Mouse (Mus musculus) neural tube, embryonic 13.5 days (tissue): Measurements from ENCODE around the gene Sox30. TPM values are rescaled to one million over a fixed set of nuclear protein-coding genes. Genes with fewer than 3 reads are reported as not detected.

Experiments used
- ATAC-seq: fragments of 200-750 bp; cut with Nextera tagmentation; 2 replicates; pipeline ENCODE4 v1.8.0; 2017; ENCODE audit warnings: low read depth, mild to moderate bottlenecking, moderate TSS enrichment, moderate library complexity
- H3K27ac ChIP-seq: fragments of 300-500 bp; sonication (generic); replicated peaks from 2 replicates; pipeline ENCODE4 v1.5.1; 2015; ENCODE audit warnings: moderate library complexity, mild to moderate bottlenecking, inconsistent platforms
- H3K27me3 ChIP-seq: fragments of 300-500 bp; sonication (generic); 2 replicates; pipeline ENCODE4 v1.6.1; 2015; ENCODE audit warnings: mild to moderate bottlenecking, inconsistent platforms
- H3K36me3 ChIP-seq: fragments of 300-500 bp; sonication (generic); 2 replicates; pipeline ENCODE4 v1.6.1; 2015; ENCODE audit warnings: mild to moderate bottlenecking, inconsistent platforms
- H3K4me1 ChIP-seq: fragments of 300-500 bp; sonication (generic); replicated peaks from 2 replicates; pipeline ENCODE4 v1.6.1; 2015; ENCODE audit warnings: inconsistent platforms
- H3K4me2 ChIP-seq: fragments of 300-500 bp; sonication (generic); 2 replicates; pipeline ENCODE4 v1.6.1; 2015; ENCODE audit warnings: inconsistent platforms, mild to moderate bottlenecking, moderate library complexity
- H3K4me3 ChIP-seq: fragments of 300-500 bp; sonication (generic); 2 replicates; pipeline ENCODE4 v1.5.1; 2015; ENCODE audit warnings: mild to moderate bottlenecking, inconsistent platforms
- H3K9ac ChIP-seq: fragments of 300-500 bp; sonication (generic); 2 replicates; pipeline ENCODE4 v1.6.1; 2015; ENCODE audit warnings: moderate library complexity, mild to moderate bottlenecking, inconsistent platforms
- H3K9me3 ChIP-seq: fragments of 300-500 bp; sonication (generic); 2 replicates; pipeline ENCODE4 v1.6.1; 2016; ENCODE audit warnings: inconsistent platforms
- WGBS: fragments of 180-500 bp; shearing (Covaris S2); methylation state at CpG from one replicate; pipeline ENCODE4 v1.1.7; 2015; 5-methylcytosine and 5-hydroxymethylcytosine counted together
- polyA plus RNA-seq: library from polyadenylated mRNA; unstranded; fragments of >200 nt; fragmentation: Nextera tagmentation; extraction: Ambion mirVana; gene quantifications from 2 replicates; pipeline ENCODE4 v1.2.1, GENCODE M21; 2015

The Sox30 gene
- polyA plus RNA-seq, 1 experiment from 2014 or later, result 0.14 TPM

DNA sequence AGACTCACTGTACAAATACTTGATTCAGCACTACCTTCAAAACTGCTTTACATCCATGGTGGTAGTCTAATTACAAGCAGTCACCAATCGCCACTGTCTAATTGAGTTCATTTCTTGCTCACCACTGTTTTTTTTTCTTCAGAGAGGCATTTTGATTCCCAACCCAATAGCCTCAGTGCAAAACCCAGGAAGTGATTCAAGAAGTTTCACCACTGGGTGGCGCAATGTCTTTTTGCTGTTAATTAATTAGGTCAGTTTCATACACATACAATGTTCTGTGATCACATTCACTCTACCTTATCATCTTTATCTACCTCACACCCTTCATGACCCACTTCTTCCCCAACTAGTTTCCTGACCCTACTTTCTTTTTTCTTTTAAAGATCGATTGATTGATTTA is 20.5 kb upstream of the Sox30 start:
- H3K4me2 ChIP-seq, result no peak overlapping the region
- WGBS, result 80% methylated on average over 3 of the region's 3 CpGs
- H3K27ac ChIP-seq, result no peak overlapping the region
- no peaks in the 10 kb centered on the region for H3K36me3 ChIP-seq
- no peaks in the 10 kb centered on the region for H3K9me3 ChIP-seq
- no peak overlapping the region for H3K4me3 ChIP-seq
- peaks cover 3% of the 10 kb centered on the region for H3K4me1 ChIP-seq
- no peaks in the 10 kb centered on the region for H3K27me3 ChIP-seq
- H3K9ac ChIP-seq, result no peak overlapping the region
- no peak for ATAC-seq

DNA sequence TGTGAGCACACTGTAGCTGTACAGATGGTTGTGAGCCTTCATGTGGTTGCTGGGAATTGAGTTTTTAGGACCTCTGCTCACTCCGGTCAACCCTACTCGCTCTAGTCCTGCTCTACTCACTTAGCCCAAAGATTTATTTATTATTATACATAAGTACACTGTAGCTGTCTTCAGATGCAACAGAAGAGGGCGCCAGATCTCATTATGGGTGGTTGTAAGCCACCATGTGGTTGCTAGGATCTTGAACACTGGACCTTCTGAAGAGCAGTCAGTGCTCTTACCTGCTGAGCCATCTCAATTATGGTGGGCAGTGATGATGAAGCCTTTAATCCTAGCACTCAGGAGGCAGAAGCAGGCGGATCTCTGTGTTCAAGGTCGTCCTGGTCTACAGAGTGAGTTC is 20.1 kb upstream of the Sox30 start:
- H3K4me3 ChIP-seq, result no peak overlapping the region

DNA sequence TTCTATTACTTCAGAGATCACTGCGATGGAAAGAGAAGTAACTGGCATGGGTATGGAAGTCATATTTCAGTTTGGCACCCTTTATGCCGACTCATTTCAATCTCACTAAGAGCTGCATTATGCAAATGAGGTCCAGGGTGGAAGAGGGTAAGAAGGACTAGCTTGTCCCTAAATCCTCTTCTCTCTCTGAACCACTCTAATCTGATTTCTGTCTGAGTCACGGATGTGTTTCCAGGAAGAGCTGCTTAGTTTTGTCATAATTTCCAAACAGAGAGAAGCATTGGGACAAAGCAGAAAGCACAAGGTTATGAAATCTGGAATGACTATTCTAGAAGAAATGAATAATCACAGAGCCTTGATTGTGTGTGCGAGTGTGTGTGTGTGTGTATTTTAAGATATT is 13.2 kb upstream of the Sox30 start:
- no peak overlapping the region for H3K9ac ChIP-seq
- no peak for ATAC-seq
- no peak overlapping the region for H3K4me3 ChIP-seq
- no peak overlapping the region for H3K27ac ChIP-seq
- H3K4me2 ChIP-seq, result no peak overlapping the region
- no peaks in the 10 kb centered on the region for H3K36me3 ChIP-seq
- no peaks in the 10 kb centered on the region for H3K9me3 ChIP-seq
- no peaks in the 10 kb centered on the region for H3K4me1 ChIP-seq
- H3K27me3 ChIP-seq, result no peaks in the 10 kb centered on the region
- 88% methylated on average over 4 of the region's 4 CpGs for WGBS

More for the DNA sequence above, 20.1 kb upstream of the Sox30 start:
- Histone ChIP-seq H3K4me2 (no peak overlapping the region), H3K27ac (no peak overlapping the region), H3K36me3 (no peaks in the 10 kb centered on the region), H3K4me1 (no peaks in the 10 kb centered on the region), H3K9ac (no peak overlapping the region), H3K9me3 (no peaks in the 10 kb centered on the region), H3K27me3 (no peaks in the 10 kb centered on the region)
- no peak for ATAC-seq
- 87% methylated on average over 5 of the region's 5 CpGs for WGBS

DNA sequence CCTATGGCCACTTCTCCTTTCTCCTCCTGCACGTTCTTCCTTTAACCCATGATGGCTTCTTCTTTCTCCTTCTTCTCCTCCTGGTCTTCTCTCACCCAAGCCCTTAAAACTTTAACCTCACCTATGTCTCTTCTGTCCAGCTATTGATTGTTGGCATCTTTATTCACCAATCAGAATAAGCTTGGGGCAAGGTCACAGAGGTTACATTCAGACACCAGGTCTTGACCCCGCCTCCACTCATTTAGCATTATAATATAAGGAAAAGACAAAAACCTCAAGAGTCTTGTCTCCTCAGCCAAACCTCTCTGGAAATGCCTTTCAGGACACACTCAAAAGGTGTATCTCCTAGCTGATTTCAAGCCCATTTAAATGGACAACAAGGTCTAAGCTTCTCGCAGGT is 11.6 kb upstream of the Sox30 start:
- Histone ChIP-seq H3K4me3 (no peak overlapping the region), H3K4me1 (no peaks in the 10 kb centered on the region), H3K4me2 (no peak overlapping the region), H3K9me3 (no peaks in the 10 kb centered on the region), H3K27me3 (no peaks in the 10 kb centered on the region), H3K9ac (no peak overlapping the region), H3K36me3 (no peaks in the 10 kb centered on the region), H3K27ac (no peak overlapping the region)
- WGBS, result 86% methylated on average over 3 of the region's 3 CpGs
- ATAC-seq, result no peak

DNA sequence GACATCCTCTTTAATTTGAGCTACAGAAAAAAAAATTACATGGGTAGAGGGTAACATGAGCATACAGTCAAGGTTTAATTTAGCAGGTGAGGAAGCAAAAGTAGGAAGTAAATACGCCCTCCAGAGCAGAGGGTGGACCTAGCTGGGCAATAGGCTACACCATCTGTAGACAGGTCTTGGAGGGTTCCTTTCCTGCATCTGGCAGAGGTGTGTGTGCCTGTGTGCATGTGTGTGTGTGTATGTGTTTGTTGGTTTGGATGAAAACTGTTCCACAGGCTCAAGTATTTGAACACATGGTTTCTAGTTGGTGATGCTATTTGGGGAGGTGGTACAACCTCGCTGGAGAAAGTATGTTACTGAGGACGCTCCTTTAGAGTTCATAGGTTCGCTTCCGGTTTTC is 6.5 kb upstream of the Sox30 start:
- Histone ChIP-seq H3K9me3 (no peaks in the 10 kb centered on the region), H3K27ac (no peak overlapping the region), H3K4me2 (no peak overlapping the region), H3K9ac (no peak overlapping the region), H3K4me1 (no peaks in the 10 kb centered on the region), H3K4me3 (no peak overlapping the region), H3K36me3 (no peaks in the 10 kb centered on the region), H3K27me3 (no peaks in the 10 kb centered on the region)
- WGBS, result 83% methylated on average over 5 of the region's 5 CpGs
- no peak for ATAC-seq

DNA sequence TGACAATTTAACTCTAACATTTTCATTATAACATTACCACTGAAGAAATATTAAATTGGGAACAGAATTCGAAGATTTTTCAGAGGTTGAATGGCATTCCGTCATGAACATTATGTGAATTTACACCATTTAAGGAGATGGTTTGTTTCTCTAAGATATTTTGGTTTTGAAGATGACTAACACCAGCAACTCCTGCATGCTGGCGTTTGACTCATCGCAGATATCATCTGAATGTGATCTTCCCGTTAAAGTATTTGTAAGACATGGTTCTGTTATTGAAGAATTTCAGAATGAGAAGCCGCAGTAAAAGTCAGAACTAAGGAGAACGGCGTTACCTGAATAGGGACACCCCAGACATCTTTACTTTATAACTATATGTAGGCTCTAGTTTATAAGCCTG is 5.6 kb upstream of the Sox30 start:
- Histone ChIP-seq H3K36me3 (no peaks in the 10 kb centered on the region), H3K4me2 (no peak overlapping the region), H3K4me3 (no peak overlapping the region), H3K27me3 (0 out of 2 replicates have a peak, but pooled peaks cover 3% of the 10 kb centered on the region), H3K9me3 (no peaks in the 10 kb centered on the region), H3K9ac (no peak overlapping the region), H3K27ac (no peak overlapping the region), H3K4me1 (no peaks in the 10 kb centered on the region)
- ATAC-seq, result no peak
- WGBS, result 92% methylated on average over 8 of the region's 8 CpGs

DNA sequence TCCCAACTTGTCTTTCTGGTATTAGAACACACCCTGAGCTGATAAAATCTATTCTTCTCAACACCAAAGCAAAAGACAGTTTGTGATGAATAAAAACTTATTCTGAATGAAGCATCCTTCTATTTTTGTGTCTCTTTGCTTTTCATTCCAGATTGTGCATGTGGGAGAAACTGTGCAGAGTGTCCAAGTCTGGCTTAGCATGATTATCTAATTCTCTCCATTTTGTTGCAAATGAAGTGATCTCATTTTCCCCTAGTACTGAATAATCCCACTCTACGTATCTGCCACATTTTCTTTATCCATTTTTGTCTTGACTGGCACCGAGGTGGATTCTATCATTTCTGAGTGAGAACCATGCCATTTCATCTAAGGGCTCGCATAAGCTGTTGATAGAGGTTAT is 4.0 kb upstream of the Sox30 start:
- Histone ChIP-seq H3K4me2 (no peak overlapping the region), H3K27me3 (0 out of 2 replicates have a peak, but pooled peaks cover 3% of the 10 kb centered on the region), H3K36me3 (no peaks in the 10 kb centered on the region), H3K4me3 (no peak overlapping the region), H3K9ac (no peak overlapping the region), H3K4me1 (peaks cover 4% of the 10 kb centered on the region), H3K9me3 (no peaks in the 10 kb centered on the region), H3K27ac (no peak overlapping the region)
- WGBS, result 85% methylated on average over 3 of the region's 3 CpGs
- no peak for ATAC-seq

DNA sequence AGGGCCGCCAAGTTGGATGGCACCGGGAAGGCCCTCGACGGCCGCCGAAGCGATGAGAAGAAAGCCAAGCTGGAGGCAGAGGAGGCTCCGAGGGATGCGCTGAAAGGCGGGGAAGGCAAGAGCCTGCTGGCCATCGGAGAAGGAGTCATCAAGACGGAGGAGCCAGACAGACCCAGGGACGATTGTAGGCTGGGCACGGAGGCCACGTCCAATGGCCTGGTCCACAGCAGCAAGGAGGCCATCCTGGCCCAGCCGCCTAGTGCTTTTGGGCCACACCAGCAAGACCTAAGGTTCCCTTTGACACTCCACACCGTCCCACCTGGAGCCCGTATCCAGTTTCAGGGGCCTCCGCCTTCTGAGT is 763 bp downstream of the Sox30 start:
- peaks cover 3% of the 10 kb centered on the region; the same call in 1 of the 2 replicates for H3K27me3 ChIP-seq
- peak overlapping the region; percentile 75 for H3K27ac ChIP-seq
- peak overlapping the region; percentile 83 for H3K9ac ChIP-seq
- ATAC-seq, result peak; percentile 16; the same call in 1 of the 2 replicates
- peak overlapping the region; percentile 67 for H3K4me2 ChIP-seq
- H3K4me3 ChIP-seq, result peak overlapping the region; percentile 59
- 41% methylated on average over 19 of the region's 19 CpGs for WGBS
- H3K36me3 ChIP-seq, result no peaks in the 10 kb centered on the region
- no peaks in the 10 kb centered on the region for H3K9me3 ChIP-seq
- peaks cover 6% of the 10 kb centered on the region for H3K4me1 ChIP-seq

DNA sequence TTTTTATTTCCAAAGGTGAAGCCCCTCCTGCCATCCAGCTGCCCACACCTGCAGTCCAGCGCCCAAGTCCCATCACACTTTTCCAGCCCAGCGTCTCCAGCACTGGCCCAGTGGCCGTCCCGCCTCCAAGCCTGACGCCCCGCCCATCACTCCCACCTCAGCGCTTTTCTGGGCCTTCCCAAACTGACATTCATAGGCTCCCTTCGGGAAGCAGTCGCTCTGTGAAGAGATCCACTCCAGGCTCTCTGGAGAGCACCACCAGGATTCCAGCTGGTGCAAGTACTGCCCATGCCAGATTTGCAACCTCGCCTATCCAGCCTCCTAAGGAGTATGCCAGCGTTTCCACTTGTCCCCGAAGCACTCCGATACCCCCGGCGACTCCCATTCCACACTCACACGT is 11.5 kb downstream of the Sox30 start:
- 8% methylated on average over 16 of the region's 16 CpGs for WGBS
- H3K4me3 ChIP-seq, result peak overlapping the region; percentile 13
- peak overlapping the region; percentile 48 for H3K4me2 ChIP-seq
- H3K9ac ChIP-seq, result no peak overlapping the region
- H3K36me3 ChIP-seq, result no peaks in the 10 kb centered on the region
- H3K4me1 ChIP-seq, result 0 out of 2 replicates have a peak, but pooled peaks cover 4% of the 10 kb centered on the region
- ATAC-seq, result no peak
- H3K27ac ChIP-seq, result no peak overlapping the region
- no peaks in the 10 kb centered on the region for H3K9me3 ChIP-seq
- no peaks in the 10 kb centered on the region for H3K27me3 ChIP-seq

DNA sequence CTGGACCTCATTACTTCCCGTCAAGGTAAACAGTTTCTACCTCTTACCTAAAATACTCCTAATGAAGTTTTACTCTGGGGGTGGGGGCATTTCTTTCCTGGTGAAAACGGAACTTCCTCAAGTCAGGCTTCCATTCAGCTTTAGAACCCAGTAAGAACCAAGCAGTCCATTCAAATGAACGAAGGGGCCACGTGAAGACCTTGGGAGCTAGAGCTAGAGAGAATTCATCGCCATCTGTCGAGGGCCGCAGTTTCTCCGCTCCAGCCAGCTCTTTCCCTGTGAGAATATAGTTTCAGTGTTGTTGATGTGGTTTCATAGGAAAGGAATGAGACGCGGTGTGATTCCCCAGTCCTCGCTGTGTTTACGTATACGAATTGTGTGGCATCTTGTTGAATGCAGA is 12.0 kb downstream of the Sox30 start:
- H3K36me3 ChIP-seq, result no peaks in the 10 kb centered on the region
- no peaks in the 10 kb centered on the region for H3K27me3 ChIP-seq
- WGBS, result 52% methylated on average over 13 of the region's 13 CpGs
- 0 out of 2 replicates have a peak, but pooled peaks cover 4% of the 10 kb centered on the region for H3K4me1 ChIP-seq
- no peaks in the 10 kb centered on the region for H3K9me3 ChIP-seq
- peak overlapping the region; percentile 48 for H3K4me2 ChIP-seq
- no peak overlapping the region for H3K9ac ChIP-seq
- ATAC-seq, result no peak
- no peak overlapping the region for H3K4me3 ChIP-seq
- no peak overlapping the region for H3K27ac ChIP-seq

DNA sequence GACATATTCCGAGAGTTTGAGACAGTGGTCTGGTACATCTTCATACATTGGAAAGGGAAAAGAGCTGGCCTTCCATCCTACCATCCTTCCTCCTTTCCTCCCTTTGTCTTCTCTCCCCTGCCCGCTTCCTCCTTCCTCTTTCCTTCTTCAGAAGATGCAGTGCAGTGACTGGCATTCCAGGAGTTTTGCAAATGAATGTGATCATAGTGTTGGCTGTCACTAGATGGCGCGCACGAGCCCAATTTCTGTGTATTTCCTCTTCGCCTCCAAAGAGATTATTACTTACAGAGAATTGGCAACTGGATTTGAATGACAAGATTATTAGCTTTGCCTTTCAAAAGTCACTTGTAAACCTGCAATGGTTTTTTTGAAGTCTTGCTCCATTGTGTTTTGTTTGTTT is 36.0 kb downstream of the Sox30 start:
- no peaks in the 10 kb centered on the region for H3K36me3 ChIP-seq
- no peaks in the 10 kb centered on the region for H3K27me3 ChIP-seq
- WGBS, result 24% methylated on average over 6 of the region's 6 CpGs
- H3K27ac ChIP-seq, result no peak overlapping the region
- no peak overlapping the region for H3K4me2 ChIP-seq
- H3K4me1 ChIP-seq, result no peaks in the 10 kb centered on the region
- H3K4me3 ChIP-seq, result no peak overlapping the region
- H3K9ac ChIP-seq, result no peak overlapping the region
- ATAC-seq, result no peak
- no peaks in the 10 kb centered on the region for H3K9me3 ChIP-seq

DNA sequence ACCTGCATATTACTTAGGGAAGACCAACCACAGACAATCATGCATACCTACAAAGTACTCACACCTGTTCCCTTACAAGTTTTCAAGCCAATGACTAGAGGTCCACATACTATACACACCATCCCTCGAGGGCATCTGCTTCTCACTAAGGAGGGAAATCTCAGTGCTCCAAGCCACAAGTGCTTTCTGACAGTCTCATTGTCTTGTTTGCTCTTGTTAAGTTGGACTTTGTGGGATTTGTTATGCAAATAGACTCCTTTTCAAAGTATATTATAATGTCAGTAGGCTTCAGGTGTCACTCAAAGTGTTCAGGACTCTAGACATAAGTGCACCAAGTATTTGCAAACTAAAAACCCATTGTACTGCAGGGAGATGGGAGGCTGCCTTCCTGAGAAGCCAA is 40.1 kb downstream of the Sox30 start:
- Histone ChIP-seq H3K4me2 (no peak overlapping the region), H3K4me1 (no peaks in the 10 kb centered on the region), H3K27ac (no peak overlapping the region), H3K9me3 (no peaks in the 10 kb centered on the region), H3K4me3 (no peak overlapping the region), H3K27me3 (no peaks in the 10 kb centered on the region), H3K9ac (no peak overlapping the region), H3K36me3 (no peaks in the 10 kb centered on the region)
- 93% methylated on average over 1 of the region's 1 CpGs for WGBS
- ATAC-seq, result no peak

DNA sequence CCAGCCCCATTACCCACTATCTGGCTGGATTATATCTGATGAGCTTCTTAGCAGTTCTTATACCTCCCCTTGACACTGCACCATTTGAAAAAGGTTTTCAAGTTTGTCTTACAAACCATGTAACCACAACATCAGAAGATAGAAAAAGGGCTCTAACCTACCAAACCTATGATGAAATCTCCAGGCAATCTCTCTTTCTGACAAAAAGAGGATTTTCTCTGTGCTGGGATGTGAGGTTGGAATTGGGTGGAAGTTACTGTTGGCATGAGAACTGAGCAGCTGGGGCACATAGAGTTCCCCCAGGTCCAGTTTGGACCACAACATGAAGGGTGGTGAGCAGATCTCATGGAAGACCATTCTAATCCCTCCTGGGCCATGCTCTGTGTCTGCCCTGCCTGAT is 41.7 kb downstream of the Sox30 start:
- ATAC-seq, result no peak
- H3K27ac ChIP-seq, result no peak overlapping the region
- H3K4me1 ChIP-seq, result 0 out of 2 replicates have a peak, but pooled peaks cover 4% of the 10 kb centered on the region
- H3K27me3 ChIP-seq, result no peaks in the 10 kb centered on the region
- H3K9ac ChIP-seq, result no peak overlapping the region
- no peak overlapping the region for H3K4me3 ChIP-seq
- H3K9me3 ChIP-seq, result no peaks in the 10 kb centered on the region
- no peaks in the 10 kb centered on the region for H3K36me3 ChIP-seq
- H3K4me2 ChIP-seq, result no peak overlapping the region
